Mouse (Mus musculus) ovary, adult 18-20 months (tissue): ENCODE results near the gene Blzf1.

Experiments
- DNase-seq: peaks from one replicate; pipeline ENCODE4 v3.0.0; 2022; ENCODE audit warnings: low spot score, mixed read lengths

The Blzf1 gene

DNA sequence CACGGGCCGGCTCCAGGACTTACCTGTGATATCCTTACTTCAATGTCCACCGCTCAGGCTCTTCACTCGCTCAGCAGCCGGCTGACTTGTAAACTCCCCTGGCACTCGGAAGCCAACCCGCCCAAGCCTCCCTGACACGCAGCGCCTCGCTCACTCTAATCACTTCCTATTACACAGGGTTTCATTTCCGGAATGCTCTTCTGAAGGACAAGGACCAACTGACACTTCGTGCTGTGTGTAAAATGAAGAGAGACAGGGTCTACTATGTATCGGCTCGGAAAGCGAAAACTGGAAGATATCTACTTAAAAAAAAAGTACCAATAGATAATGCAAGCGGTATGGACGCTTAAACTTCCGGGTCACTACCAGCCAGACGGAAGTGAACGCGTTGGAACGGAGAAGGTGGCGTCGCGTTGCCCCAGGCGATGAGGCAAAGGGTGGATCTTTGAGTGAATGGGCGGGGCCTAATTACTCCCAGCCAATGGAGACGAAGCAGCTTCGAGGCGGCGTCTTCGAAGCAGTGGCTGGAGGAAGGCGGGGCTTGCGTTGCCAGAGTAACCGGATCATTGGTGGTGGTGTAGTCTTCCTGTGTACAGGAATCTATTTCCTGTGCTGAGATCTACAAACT, at the start of gene Blzf1:
Blzf1 (minus strand) TSS at position 366 of the 628 bp plus-strand sequence.
- DNase-seq: peak; percentile 95

DNA sequence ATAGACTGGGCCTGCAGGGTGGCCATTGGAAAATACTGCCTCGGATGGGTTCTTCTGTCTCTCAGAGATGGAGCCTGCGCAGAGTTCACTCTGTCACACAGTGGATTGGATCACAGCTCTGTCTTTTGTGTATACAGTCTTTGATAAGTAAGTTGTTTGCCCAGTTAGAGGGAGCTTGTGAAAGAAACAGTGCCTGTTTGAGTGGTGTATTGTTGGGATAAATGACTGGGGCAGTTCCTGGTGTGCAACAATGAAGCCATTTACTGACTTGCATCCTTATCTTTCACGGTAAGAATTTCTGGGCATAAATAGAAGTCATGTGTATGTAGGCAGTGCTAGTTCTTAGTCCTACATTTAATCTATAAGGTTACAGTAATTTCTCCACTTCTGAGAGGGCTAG, 46.2 kb upstream of the Blzf1 start:
- DNase-seq: no peak

DNA sequence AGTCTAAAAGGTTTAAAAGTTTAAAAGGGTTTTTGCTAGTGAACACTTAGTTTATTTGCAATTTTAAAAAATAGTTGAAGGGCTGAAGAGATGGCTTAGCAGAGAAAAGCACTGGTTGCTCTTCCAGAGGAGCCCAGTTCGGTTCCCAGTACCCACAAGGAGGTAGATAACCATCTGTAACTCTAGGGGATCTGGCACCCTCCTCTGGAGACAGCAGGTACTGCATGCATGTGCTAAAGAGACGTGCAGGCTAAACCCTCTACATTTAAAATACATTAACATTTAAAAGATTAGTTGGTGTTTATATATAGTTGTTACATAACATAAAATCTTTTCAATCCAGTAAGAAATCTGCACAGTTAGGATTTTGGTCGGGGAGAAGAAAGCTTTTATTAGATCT, 34.9 kb upstream of the Blzf1 start:
- no peak for DNase-seq

DNA sequence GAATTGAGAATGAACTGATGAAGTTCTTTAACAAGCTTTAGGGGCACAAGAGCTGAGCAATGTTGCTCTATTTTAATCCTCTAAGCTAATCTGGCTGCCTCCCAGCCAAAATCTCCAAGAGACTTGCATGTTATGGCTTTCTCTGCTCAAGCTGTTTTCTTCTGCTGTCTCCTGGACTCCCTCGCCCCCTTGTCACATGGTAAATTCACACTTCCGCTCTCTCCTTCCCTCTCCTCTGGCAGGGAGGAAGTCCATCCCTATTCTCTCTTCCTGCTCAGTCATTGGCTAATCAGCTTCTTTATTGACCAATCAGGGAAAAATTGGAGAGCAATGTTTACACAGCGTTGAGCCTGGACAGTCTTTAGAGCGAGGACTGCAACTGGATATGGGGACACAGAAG, 28.6 kb upstream of the Blzf1 start:
- no peak for DNase-seq

DNA sequence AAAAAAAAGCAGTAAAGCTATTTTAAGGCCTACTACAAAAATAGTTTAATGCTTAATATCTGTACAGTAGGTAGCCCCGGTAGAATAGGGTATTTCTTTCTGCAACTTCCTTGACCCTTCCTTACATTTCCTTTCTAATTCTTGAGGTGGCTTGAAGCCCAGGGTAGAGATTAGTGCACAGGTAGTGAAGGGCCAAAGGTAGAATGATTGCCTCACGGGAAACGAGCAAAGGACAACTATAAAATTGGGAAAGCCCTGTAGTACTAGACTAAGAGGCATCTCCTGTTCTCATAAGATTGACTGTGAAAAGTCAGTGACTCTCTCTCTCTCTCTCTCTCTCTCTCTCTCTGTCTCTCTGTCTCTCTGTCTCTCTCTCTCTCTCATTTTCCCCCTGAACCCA, 28.1 kb upstream of the Blzf1 start:
- DNase-seq: no peak

DNA sequence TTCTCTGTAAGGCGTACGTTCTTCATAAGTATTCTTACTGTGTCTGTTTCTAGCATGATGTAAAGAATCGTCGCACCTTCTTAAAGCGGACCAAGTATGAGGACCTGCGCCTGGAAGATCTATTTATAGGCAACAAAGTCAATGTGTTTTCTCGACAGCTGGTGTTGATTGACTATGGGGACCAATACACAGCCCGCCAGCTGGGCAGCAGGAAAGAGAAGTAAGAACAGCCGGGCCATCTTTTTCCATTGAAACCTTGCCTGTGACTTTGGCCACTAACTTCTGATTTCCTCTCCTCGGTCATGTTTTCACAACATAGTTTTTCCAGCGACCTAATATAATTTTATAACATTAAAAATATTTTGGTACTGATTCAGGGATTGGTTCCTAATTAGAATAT, 25.3 kb upstream of the Blzf1 start:
- DNase-seq: no peak

DNA sequence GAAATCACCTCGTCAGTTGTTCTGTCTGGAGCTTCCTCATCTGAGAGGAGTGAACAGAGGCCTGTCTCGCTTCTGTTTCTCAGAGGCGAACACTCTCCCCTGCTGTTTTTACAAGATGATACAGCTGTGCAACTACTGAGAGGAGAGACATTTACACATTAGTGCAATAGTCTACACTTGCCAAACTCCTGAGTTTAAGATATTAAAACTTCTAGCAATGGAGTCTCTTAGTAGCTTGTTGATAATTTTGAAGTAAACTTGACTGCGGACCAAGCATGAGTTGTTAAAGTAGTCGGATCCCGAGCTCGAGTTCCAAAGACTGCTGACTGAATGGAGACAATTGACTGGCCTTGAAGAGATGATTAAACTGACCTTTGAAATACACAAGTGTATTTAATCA, 20.5 kb upstream of the Blzf1 start:
- no peak for DNase-seq

DNA sequence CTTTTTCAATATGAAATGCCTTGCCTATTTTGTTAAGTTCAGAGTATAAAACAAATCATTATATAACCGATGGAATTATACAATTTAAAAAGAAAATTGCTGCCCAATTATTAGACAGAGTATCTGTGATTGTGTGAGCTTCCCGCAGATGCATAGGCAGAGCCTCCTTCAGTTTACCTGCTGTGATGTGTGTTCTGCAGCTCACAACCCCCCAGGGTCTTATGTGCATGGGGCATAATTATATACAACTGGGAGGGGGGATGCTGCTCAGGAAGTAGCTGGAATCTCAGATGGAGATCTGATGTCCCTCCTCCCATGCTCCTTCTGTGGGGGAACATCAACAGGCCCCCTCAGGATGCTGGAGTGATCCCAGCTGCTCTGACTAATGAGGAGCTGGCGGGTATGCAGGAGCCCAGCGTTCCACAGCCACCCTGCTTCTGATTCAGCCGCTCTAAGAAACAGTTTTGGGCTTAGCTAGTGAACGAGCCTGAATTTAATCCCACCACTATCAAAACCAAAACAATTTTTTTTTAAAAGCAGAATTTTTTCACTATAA, 19.4 kb upstream of the Blzf1 start:
- no peak for DNase-seq

DNA sequence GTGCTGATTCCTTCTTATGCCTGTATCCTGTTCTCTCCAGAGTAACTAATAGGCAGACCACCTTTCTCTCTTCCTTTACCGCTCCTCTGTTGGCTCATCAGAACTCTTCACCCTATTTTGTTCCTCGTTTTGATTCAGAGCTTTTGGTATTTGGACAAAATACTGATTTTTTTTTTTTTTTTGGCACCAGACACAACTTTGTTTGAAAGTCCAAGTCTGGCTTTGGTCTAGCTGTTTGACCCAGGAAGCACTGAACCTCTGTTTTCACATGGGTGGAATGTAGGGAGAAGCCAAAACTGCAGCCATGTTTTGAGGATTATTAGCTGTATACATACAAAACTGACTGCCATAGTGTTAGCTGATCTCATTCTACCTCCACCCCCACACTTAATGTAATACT, 17.6 kb upstream of the Blzf1 start:
- no peak for DNase-seq

DNA sequence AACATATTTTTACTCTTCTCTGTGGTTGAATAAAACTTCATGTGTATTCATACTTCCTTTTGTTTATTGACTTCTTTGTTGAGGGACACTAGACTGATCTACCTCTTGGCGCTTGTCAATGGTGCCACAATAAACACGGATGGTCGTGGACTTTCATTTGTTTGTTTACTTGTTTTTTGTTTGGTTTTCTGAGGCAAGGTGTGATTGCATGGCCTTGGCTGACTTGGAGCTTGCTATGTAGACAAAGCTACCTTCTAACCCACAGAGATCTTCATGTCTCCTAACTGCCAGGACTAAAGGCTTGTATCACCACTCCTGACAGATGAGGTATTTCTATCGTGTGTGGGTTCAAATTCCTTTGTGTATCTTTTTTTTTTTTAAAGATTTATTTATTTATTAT, 16.9 kb upstream of the Blzf1 start:
- no peak for DNase-seq

DNA sequence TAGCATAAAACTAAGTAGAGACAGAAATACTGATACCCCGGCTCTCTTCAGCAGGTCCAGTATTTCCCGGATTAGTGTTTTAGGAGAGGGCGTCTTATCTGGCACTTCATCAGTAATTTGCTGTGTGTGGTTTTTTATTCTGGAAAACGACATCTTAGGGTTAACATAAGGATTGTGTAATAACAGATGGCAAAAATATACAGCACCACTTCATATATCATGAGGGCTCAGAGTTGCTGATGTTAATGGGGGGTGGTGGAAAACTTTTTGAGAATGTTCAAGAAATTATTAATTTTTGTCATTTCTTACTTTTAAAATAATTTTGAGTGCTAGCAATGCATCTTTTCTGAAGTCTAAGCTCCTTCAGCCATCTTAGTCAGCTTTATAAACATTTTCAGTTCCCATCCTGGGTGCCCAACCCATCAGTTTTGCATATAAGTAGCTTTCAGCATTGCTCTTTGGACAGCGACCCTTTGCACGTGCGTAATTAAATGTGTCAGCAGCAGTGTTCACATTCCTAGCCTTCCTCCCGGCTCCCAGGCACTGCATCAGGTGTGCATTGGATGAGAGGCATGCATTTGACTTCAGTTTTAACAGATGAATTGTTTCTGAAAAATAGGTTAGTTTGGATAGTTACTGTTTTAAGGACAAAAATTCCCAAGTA, 15.8 kb upstream of the Blzf1 start:
- DNase-seq: no peak

DNA sequence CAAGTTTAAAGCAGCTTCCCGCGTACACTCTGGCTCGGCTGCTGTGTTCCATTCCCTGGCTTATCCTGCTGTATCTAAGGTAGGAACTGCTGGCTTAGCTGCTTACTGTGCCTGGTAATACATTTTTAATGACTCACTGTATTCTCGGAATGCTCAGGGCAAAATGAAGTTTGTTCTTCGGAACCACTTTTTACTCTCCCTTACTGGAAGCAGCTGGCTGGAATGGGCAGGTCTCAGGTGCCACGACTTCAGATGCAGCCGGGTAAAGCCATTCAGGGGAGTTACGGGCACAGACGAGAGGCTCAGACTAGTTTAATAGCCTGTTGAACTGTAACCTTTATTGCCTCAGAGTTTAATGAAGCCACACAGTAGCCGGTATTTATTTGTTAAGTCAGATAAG, 14.1 kb upstream of the Blzf1 start:
- DNase-seq: no peak

DNA sequence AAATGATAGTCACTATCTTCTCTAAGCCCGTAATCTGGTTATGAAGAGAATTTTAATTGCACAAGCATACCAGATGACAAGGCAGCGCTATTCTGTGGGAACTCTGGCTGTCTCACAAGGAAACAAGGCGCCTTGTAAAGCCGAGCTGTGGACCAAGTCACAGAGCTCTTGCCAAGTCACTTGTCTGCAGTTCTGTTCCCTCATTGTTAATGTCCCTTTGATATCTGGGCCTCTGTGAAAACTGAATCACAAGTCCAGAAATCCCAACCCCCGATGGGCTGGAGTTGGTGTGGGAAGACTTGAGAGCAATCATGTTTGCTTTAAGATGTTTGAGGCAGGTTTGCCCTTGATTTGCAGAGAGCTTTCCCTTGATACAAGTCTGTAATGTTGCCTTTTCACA, 13.4 kb upstream of the Blzf1 start:
- DNase-seq: no peak

DNA sequence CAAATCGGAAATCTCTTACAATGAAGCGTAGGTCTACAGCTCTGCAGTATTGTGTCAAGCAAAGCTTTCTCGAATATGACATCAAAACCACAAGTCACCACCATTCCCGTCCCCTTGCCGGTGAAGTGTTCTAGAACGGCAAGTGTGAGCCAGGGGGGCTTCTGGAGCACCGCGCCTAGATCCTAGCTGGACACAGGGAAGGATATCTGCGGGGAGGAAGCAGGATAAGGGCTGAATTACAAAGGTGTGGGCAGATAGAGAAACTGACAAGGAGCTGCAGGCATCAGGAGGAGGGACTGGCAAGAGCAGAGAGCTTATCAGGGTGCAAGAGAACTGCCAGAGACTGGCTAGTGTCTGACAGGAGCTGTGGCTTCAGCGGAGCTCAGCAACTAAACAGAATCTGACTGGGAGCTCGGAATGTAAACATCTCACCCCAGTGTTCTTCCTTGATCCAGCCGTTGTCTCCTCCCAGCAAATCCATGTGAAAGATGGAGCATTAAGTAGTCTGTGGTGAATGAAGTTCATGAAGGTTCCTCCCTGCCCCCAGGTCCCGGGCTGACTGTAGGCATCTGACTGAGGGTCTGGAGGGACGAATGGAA, 12.4 kb upstream of the Blzf1 start:
- no peak for DNase-seq

DNA sequence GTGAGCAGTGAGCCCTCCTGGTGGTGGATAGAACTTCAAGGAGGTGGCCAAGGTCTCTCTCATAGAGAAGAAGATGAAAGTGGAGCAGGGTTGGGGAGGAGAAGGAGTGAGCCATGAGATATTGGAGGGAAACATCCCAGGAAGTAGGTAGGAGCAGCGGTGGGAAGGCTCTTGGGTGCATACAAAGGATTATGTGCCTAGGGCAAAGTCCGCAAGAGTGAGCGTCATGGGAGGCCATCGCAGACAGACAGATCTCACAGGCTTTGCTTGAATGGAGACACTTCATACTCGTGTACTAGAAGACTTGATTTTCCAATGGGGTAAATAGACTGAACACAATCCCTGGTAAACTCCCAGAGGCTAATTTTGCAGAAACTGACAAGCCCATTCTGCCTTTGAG, 11.2 kb upstream of the Blzf1 start:
- no peak for DNase-seq

DNA sequence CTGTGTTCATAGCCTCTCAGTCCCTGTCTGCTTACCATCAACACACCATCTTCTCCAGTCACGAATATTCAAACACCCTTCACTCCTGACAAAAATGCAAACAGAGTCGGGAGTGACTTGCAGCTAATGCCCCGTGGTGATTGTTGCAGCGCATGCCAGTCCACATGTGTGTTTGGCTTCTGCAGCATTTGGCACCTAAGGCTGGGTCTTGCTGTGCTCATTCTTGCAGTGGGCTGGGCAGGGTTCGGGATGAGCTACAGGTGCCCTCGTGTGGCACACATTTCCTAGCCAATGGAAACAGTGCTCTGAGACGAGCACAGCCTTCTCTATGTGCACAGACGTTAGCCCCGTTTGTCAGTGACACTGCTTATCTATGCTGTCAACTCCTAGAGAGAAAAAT, 10.0 kb upstream of the Blzf1 start:
- no peak for DNase-seq

DNA sequence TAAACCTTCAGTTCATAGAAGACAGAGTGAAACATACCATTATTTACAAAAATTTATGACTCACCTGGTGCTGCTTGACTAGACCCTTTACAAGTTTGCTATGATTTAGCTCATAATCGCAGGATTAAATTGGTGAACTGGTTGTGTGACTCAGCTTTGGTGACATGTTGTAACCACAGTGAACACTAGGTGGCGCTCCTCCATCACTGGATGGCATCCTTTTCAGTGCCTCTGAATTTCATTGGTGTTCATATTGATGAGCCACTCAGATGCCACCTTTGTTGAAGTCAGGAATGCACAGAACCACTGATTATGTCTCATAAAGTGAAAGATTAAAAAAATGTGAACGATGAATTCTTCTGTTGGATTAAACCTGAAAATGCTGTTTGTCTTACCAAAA, 9.4 kb upstream of the Blzf1 start:
- no peak for DNase-seq

DNA sequence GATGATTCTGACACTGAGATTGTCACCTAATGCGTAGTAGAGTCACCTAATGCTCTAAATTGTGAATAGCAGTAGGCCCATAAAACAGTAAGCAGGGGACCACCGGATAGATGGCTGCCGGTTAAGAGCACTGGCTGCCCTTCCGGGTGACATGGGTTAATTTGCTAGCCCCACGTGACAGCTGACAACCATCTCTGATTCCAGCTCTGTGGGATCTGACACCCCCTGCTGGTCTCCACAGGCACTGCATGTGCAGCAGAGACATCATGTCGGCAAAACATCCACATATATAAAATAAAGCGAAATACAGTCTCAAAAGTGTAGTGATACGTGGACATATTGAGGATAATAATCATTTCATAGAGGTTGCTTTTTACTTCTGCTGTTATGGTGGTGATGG, 8.0 kb upstream of the Blzf1 start:
- DNase-seq: no peak

DNA sequence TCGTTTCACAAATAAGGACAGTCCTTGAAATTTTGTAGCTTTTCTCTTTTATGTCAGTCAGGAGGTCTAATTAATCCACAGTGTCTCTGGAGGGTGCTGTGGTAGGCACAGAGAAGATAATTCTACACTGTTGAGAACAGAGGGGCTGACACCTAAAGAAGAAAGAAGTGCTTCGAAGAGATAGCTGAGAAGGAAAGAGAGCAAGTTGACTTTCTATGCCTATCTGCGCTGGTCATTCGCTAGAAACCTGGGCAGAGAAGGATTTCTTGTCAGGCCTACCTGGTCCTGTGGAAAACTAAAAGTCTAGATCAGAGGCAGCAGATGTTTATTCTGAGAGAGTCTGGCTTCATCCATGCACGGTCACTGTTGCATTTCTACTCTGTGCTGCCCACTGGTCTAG, 6.8 kb upstream of the Blzf1 start:
- DNase-seq: no peak

DNA sequence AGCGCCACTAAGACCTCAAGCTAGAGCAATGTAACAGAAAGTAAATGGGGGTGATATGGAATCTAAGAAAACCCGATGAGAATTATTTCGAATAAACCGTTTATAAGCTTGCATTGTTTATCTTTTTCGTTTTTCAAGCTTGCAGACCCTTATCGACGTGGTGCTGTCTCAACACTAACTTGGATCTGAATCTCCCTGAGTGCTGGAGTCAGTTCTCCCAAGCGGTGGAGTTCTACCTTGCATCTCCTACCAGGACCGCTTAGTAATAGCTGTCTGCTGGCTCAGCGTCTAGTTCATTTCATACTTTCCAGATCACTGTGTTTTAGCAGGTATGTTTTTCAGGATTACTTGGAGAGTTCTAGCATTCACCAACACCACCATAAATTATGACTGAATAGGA, 633 bp upstream of the Blzf1 start:
- no peak for DNase-seq

DNA sequence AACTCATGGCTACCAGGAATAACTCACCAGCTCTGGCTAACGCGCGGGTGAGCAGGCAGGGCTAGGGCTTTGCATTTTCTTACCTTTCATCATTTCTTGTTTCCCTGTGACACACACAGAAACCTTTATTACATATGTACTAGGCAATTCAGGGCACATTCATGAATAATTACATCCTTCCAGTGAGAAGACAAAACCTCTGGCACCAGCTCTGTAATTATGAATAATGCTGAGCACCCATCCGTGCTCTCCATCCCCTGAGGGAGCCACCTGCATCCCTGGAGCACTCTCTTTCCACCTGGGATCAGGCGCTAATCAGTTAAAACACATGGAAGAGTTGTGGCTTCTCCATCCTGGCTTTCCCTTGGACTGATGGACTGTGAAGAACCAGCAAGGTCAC, 3.5 kb downstream of the Blzf1 start, which contains the start of gene Nme7:
Nme7 (plus strand) TSS at position 301 of the 400 bp plus-strand sequence.
- DNase-seq: no peak

DNA sequence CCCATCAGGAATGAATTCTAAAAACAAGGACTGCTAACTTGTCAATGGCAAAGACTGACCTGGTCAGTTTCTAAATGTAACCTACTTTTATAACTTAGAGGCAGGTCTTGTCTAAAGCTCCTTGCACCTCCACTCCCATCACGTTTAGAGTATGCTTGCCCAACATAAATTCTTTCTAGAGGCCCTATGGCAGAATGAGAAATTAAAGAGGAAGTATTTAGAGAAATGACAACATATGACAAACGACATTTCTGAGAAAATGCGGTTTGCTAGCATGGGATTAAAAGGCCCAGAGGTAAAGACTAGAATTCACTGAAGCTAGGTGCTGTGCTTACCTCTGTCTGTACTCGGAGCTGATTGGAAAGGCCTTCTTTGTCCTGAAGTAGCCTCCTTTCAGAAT, 5.3 kb downstream of the Blzf1 start:
- DNase-seq: no peak

DNA sequence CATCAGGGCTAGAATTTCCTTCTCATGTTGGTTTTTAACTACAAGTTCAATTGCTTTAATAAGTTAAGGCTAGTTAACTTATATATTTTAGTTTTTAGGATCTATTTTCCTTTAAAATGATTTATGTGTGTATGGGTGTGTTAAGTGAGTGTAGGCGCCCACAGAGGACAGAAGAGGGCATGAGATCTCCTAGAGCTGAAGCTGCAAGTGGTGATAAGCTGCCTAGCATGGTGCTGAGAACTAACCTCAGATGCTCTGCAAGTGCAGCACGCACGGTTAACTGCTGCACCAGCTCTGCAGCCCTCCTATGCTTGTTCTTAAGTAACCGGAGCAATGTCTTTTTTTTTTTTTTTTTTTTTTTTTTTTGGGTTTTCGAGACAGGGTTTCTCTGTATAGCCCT, 10.8 kb downstream of the Blzf1 start:
- no peak for DNase-seq

DNA sequence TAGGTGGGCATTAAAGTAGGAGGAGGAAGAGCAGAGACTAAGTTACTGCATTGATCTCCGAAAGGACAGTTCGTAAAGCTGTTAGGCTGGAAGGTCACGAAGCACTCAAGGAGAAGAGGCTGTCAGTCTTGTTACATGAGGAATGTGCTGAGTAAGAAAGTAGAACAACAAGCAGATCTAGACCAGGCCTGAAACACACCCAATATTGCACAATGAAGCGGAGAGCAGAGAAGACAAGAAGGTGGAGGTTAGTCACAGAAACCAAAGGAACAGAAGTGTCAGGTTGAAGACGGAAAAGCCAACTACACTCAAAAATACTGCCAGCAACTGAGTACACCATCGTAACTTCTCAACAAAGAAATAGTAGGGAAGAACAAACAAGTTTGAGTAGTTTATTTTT, 13.2 kb downstream of the Blzf1 start:
- no peak for DNase-seq
